Mouse (Mus musculus) naive thymus-derived CD4-positive, alpha-beta T cell, adult 5 months (primary cell): ENCODE data around the gene Bdkrb1. TPM values are rescaled to one million over a fixed set of nuclear protein-coding genes. Genes with fewer than 3 reads are reported as not detected.

Source experiments
- polyA plus RNA-seq: library from polyadenylated mRNA; unstranded; fragments of 100-300 nt; shearing (Covaris generic); gene quantifications from one replicate; pipeline ENCODE4 v1.2.1, GENCODE M21; 2017

Bdkrb1 gene
- not detected for polyA plus RNA-seq

GRCm38 (mm10) chr12:105602581-105603210 is at the start of gene Bdkrb1:
TSS of gene Bdkrb1 (plus strand) at chr12:105603085.

GRCm38 (mm10) chr12:105562936-105563680 is 39.8 kb upstream of the Bdkrb1 start, which contains the start of gene Bdkrb2:
TSS of gene Bdkrb2 (plus strand) at chr12:105563226.

Other genes with a start within 250 kb of the Bdkrb1 start
- gene D430019H16Rik, start 149.2 kb upstream of the Bdkrb1 start, polyA plus RNA-seq = not detected
- gene Bdkrb2, start 39.9 kb upstream of the Bdkrb1 start, polyA plus RNA-seq = not detected
- 21.2 TPM for gene Gskip, start 81.7 kb downstream of the Bdkrb1 start, polyA plus RNA-seq
- gene Atg2b, start 82.1 kb downstream of the Bdkrb1 start, polyA plus RNA-seq = 27.0 TPM
- gene Ak7, start 102.9 kb downstream of the Bdkrb1 start, polyA plus RNA-seq = not detected
- gene Papola, start 181.6 kb downstream of the Bdkrb1 start, polyA plus RNA-seq = 224 TPM